Mouse (Mus musculus) testis, adult 2 months (tissue): ENCODE data around the gene Prm2. TPM values are rescaled to one million over a fixed set of nuclear protein-coding genes. Genes with fewer than 3 reads are reported as not detected.
A peak's percentile ranks its signal among the peaks of the same experiment; 100 is the strongest.

Experiments
- H3K27ac ChIP-seq: fragments of 200-500 bp; 2 replicates; pipeline ENCODE4 v1.5.1; 2012; ENCODE audit warnings: low read depth, low read length; ENCODE audit not compliant: control insufficient read depth, insufficient read depth
- H3K27me3 ChIP-seq: fragments of 200-500 bp; 2 replicates; pipeline ENCODE4 v1.6.1; 2012; ENCODE audit warnings: mild to moderate bottlenecking, low read length, moderate library complexity; ENCODE audit not compliant: control insufficient read depth, insufficient read depth
- H3K36me3 ChIP-seq: fragments of 200-500 bp; 2 replicates; pipeline ENCODE4 v1.6.1; 2012; ENCODE audit warnings: mild to moderate bottlenecking, low read length; ENCODE audit not compliant: control insufficient read depth, insufficient read depth
- H3K4me1 ChIP-seq: fragments of 200-500 bp; 2 replicates; pipeline ENCODE4 v1.6.1; 2012; ENCODE audit warnings: low read length; ENCODE audit not compliant: control insufficient read depth, insufficient read depth
- H3K4me3 ChIP-seq: fragments of 200-500 bp; 2 replicates; pipeline ENCODE4 v1.5.1; 2012; ENCODE audit warnings: low read depth, mild to moderate bottlenecking, low read length, moderate library complexity, mixed read lengths; ENCODE audit not compliant: control insufficient read depth
- CTCF ChIP-seq: fragments of 200-500 bp; IDR thresholded peaks from 2 replicates; pipeline ENCODE4 v1.5.1; 2012; ENCODE audit warnings: low read depth, mild to moderate bottlenecking, inconsistent platforms, low read length, moderate library complexity; ENCODE audit not compliant: control insufficient read depth, insufficient read depth, insufficient replicate concordance
- POLR2A ChIP-seq: fragments of 200-500 bp; IDR thresholded peaks from 2 replicates; pipeline ENCODE4 v1.6.1; 2012; ENCODE audit warnings: low read depth, mild to moderate bottlenecking, inconsistent platforms, low read length, moderate library complexity; ENCODE audit not compliant: control insufficient read depth
- polyA plus RNA-seq: library from polyadenylated mRNA; depleted of rRNA; stranded (reverse); fragments of >200 nt; gene quantifications from 2 replicates; pipeline ENCODE4 v1.2.3, GENCODE M21; 2012; rRNA removed

The Prm2 gene
- polyA plus RNA-seq = 18,395 and 18,587 TPM in 2 replicates

DNA sequence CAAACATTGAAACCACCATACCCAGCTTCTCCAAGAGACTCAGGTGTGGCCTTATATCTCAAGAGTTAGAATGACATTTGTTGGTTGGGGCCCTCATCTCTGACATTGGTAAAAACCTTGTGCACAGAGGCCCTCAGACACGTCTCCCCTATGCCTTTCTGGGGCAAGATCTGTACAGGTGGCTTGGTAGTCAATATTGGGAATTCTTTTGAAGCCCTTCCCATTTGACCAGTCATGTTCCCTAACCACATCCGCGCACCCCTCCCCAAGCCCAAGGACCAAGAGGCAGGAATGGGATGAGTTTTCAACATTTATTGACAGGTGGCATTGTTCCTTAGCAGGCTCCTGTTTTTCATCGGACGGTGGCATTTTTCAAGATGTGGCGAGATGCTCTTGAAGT lies at the start of gene Prm2:
TSS of gene Prm2 (minus strand) at position 101 of the 400 bp plus-strand sequence.
- Histone ChIP-seq H3K36me3 (no peaks in the 10 kb centered on the region; the same call in 1 of the 2 replicates), H3K27ac (peak within 1 kb of the TSS; percentile 84), H3K27me3 (no peaks in the 10 kb centered on the region), H3K4me1 (no peaks in the 10 kb centered on the region), H3K4me3 (peak within 1 kb of the TSS; percentile 54)
- TF ChIP-seq POLR2A = no peak; the same call in 1 of the 2 replicates
- no peak for TF ChIP-seq CTCF

DNA sequence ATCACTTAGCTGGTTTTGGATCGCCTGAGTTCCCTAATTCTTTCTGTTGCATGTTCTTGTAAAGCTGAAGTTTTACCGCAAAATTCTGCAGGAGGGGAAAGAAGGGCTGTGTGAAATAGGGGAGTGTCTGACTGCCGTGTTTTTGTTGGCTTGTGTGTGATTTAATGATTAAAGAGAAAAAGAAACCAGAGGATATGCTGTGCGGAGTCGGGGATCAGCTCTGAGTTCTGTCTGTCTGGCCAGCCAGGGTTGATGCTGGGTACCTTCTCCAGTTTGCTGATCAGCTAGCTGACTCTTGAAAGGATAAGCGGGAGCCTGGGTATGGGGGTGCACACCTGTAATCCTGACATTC lies 48.4 kb upstream of the Prm2 start:
- Histone ChIP-seq H3K4me1 (peaks cover 7% of the 10 kb centered on the region), H3K4me3 (no peak overlapping the region), H3K27me3 (no peaks in the 10 kb centered on the region), H3K36me3 (no peaks in the 10 kb centered on the region), H3K27ac (no peak overlapping the region)
- TF ChIP-seq CTCF (no peak), POLR2A (no peak)

DNA sequence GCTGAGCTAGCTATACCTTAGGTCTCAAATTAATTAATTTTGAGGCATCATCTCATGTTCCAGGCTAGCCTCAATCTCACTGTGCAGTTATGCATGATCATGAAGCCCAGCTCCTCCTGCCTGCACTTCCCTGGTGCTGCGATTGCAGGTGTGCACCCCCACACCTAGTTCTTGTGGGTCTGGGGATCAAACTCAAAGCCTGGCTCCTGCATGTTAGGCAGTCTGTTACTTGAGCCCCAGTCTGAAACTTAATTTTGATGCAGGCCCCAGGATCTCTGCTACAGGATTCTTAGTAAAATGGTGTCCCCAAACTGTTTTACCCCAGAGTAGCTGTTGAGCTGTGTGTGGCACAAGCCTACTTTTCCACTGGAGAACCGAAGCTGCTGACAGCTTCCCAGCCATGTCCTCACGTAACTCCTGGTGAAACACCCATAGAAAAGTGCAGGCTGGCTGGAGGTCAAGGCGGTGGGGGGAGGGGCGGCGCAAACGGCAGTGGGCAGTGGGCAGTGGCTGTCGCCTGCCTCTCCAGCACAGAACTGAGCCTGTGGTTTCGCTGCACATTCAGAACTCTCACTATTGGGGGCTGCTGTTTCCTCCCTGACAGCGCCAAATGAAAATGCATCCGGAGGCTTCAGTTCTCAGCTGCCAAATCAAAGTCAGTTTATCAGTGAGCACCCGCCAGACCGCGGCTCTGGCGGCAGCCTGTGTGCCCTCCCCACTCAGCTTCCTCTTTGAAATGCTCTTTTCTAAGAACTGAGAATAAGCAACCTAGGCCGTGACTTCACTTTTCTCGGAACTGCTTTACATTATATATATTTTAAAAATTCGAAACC lies 47.8 kb upstream of the Prm2 start:
- no peak for TF ChIP-seq CTCF
- Histone ChIP-seq H3K4me1 (peaks cover 7% of the 10 kb centered on the region), H3K27me3 (no peaks in the 10 kb centered on the region), H3K27ac (no peak overlapping the region), H3K36me3 (no peaks in the 10 kb centered on the region), H3K4me3 (peak overlapping the region; percentile 22; the same call in 1 of the 2 replicates)

DNA sequence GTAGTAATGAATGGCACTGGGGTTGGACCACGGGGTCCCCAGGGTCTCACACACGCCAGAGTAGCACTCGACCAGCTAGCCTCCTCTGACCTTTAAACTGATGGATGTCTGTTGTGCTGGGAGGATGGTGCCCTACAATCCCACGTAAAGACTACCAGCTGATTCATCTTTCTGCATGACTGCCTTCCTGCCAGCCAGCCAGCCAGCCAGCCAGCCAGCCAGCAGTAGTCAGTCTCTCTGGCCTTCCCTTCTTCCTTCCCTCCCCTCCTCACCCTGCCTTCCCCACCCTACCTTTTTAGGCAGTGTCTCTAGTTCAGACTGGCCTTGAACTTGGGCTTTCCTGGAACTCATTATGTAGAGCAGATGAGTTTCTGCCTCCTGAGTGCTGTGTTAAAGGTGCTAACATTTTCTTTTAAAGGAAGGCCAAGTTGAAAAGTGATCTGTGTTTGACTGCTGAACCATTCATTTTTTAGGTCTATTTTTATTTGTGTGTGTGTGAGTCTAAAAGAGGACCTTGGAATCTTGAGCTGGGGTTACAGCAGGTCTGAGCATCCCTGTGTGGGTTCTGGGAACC lies 46.4 kb upstream of the Prm2 start:
- no peak overlapping the region for H3K27ac ChIP-seq
- TF ChIP-seq CTCF = no peak
- no peak for TF ChIP-seq POLR2A
- H3K4me1 ChIP-seq = peaks cover 7% of the 10 kb centered on the region
- H3K27me3 ChIP-seq = no peaks in the 10 kb centered on the region
- H3K36me3 ChIP-seq = no peaks in the 10 kb centered on the region
- H3K4me3 ChIP-seq = no peak overlapping the region

DNA sequence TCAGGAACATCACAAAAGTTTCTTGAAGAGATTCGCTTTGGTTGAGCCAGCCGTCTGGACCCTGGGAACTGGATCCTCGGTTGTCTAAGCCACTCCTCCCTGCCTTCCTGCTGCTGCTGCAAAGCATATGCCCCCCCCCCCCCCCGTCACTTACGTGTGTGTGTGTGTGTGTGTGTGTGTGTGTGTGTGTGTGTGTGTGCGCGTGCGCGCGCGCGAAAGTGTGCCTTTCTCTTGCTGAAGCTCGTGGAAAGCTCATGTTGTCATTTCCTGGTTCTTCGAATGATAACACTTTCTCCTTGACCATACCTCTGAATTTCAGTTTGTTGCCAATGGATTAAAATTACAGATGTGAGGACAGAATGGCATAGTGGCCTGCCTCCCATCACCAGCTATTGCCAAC lies 44.1 kb upstream of the Prm2 start:
- TF ChIP-seq POLR2A = no peak
- no peak for TF ChIP-seq CTCF
- no peak overlapping the region for H3K4me3 ChIP-seq
- H3K36me3 ChIP-seq = no peaks in the 10 kb centered on the region
- H3K4me1 ChIP-seq = peaks cover 9% of the 10 kb centered on the region
- no peaks in the 10 kb centered on the region for H3K27me3 ChIP-seq
- no peak overlapping the region for H3K27ac ChIP-seq

DNA sequence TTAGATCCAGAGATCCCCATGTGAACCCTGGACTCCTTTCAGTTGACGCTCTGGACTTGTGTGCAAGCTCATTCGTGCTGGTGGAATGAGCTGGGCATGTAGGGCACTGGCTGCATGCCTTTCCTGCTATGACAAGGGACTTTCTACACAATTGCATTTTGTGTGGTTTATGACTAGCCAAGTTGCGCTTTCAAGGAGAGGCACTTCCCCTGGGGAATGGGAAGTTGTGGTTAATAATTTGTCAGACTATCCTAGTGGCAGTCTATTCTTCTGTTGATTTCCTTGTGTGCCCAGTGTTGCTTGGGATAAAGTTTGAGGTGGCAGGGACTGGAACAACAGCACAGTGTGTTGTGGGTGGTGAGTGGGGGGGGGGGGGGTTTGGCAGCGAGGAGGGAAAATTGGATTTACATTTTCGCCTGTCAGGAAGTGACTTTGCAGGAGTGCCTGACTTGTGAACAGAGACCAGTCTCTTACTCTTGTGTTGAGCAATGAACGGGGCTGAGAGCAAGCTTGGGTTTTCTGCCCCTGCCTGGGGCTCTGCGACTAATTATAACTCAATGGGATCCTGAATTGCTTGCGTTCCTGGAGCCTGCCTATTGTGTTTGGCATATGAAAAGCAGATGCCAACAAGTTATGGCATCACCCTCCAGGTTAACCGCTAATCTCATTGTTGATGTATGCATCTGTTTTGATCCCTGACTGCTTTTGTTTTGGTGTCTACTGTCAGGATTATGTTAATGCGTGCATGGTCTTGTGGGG lies 42.7 kb upstream of the Prm2 start:
- no peaks in the 10 kb centered on the region for H3K36me3 ChIP-seq
- no peak overlapping the region for H3K27ac ChIP-seq
- TF ChIP-seq POLR2A = no peak
- TF ChIP-seq CTCF = no peak
- H3K4me3 ChIP-seq = no peak overlapping the region
- H3K4me1 ChIP-seq = peaks cover 7% of the 10 kb centered on the region
- no peaks in the 10 kb centered on the region for H3K27me3 ChIP-seq

GRCm38 (mm10) chr16:10837903-10838302 lies 42.0 kb upstream of the Prm2 start:
- H3K27me3 ChIP-seq = no peaks in the 10 kb centered on the region
- H3K36me3 ChIP-seq = no peaks in the 10 kb centered on the region
- H3K4me3 ChIP-seq = no peak overlapping the region
- H3K27ac ChIP-seq = no peak overlapping the region
- peaks cover 5% of the 10 kb centered on the region; the same call in 1 of the 2 replicates for H3K4me1 ChIP-seq
- TF ChIP-seq CTCF (no peak), POLR2A (no peak)
